Mouse (Mus musculus): Measurements from ENCODE around the gene Ift88.

GRCm38 (mm10) chr14:57475057-57475456, 51.2 kb downstream of the Ift88 start:
- TF ChIP-seq GATA1 (IDR thresholded peaks at IDR 0.05; ENCODE audit: low read length) (no peak), TAL1 (IDR thresholded peaks at IDR 0.05; ENCODE audit: low read length) (no peak)

Data from erythroblast, embryonic 14.5 days (primary cell).